ENCODE assay signal across 23 mouse cellular contexts in genomic region chr6:48464966-48465679, GRCm38 (mm10). TPM values are rescaled to one million over a fixed set of nuclear protein-coding genes. Genes with fewer than 3 reads are reported as not detected.
DNase-seq lines count a peak whose midpoint lies in the region; ATAC-seq and TF ChIP-seq lines count a peak whose summit lies in the region.
"Had no signal": no experiment of that assay in that cellular context is flagged by ENCODE, and none has a peak within 500 bp of the region (broad histone marks: within the 10 kb centered on the region; RNA-seq: fewer than 3 reads in every experiment).

No protein-coding gene starts in this region.

- no peak overlapping the region for H3K9ac ChIP-seq in kidney, postnatal 0 days (ENCODE audit: low read depth, low read length)
- no peak overlapping the region for H3K9ac ChIP-seq in midbrain, embryonic 14.5 days (replicated peaks; ENCODE audit: low read length)
- H3K9ac ChIP-seq: heart, embryonic 15.5 days; lung, embryonic 14.5 days; midbrain, embryonic 13.5 days; stomach, embryonic 15.5 days had no signal

- TF ChIP-seq CTCF in kidney, postnatal 0 days (IDR thresholded peaks at IDR 0.05; ENCODE audit: low read depth): no peak

- no peaks in the 10 kb centered on the region for H3K27me3 ChIP-seq in kidney, postnatal 0 days (ENCODE audit: insufficient read depth, low read length)
- no peaks in the 10 kb centered on the region for H3K27me3 ChIP-seq in midbrain, embryonic 14.5 days (ENCODE audit: control insufficient read depth, insufficient read depth, low read length)
- H3K27me3 ChIP-seq: heart, embryonic 15.5 days; midbrain, embryonic 13.5 days; stomach, embryonic 15.5 days had no signal

- no peak; the same call in 1 of the 2 replicates for ATAC-seq in kidney, postnatal 0 days (replicated peaks; ENCODE audit: low FRiP score, low read depth)
- no peak for ATAC-seq in midbrain, embryonic 14.5 days (ENCODE audit: low FRiP score, low TSS enrichment)
- ATAC-seq: CD4-positive, CD25-positive, alpha-beta regulatory T cell, adult 4 months; midbrain, embryonic 13.5 days had no signal

- H3K4me1 ChIP-seq in kidney, postnatal 0 days (replicated peaks; ENCODE audit: insufficient read depth, low read length): no peaks in the 10 kb centered on the region
- H3K4me1 ChIP-seq in midbrain, embryonic 14.5 days (ENCODE audit: control insufficient read depth, insufficient read depth, low read length): no peaks in the 10 kb centered on the region
- H3K4me1 ChIP-seq: heart, embryonic 15.5 days; midbrain, embryonic 13.5 days; stomach, embryonic 15.5 days had no signal

- no peaks in the 10 kb centered on the region for H3K36me3 ChIP-seq in kidney, postnatal 0 days (ENCODE audit: insufficient read depth, low read length)
- H3K36me3 ChIP-seq in midbrain, embryonic 14.5 days (ENCODE audit: control insufficient read depth, insufficient read depth, low read length): no peaks in the 10 kb centered on the region
- H3K36me3 ChIP-seq: forebrain, embryonic 10.5 days; heart, embryonic 15.5 days; hindbrain, embryonic 10.5 days; midbrain, embryonic 13.5 days; stomach, embryonic 15.5 days had no signal

- peak overlapping the region; percentile 36; the same call in 1 of the 2 replicates for H3K27ac ChIP-seq in kidney, postnatal 0 days
- no peak overlapping the region for H3K27ac ChIP-seq in midbrain, embryonic 14.5 days (replicated peaks; ENCODE audit: low read depth, low read length)
- H3K27ac ChIP-seq: forebrain, embryonic 10.5 days; heart, embryonic 15.5 days; macrophage; midbrain, embryonic 13.5 days; stomach, embryonic 15.5 days had no signal

- WGBS in kidney, postnatal 0 days: 91% methylated on average over 13 of the region's 13 CpGs
- WGBS in midbrain, embryonic 14.5 days: 93% methylated on average over 13 of the region's 13 CpGs

- no peaks in the 10 kb centered on the region for H3K9me3 ChIP-seq in kidney, postnatal 0 days (replicated peaks; ENCODE audit: low read length)
- H3K9me3 ChIP-seq in midbrain, embryonic 14.5 days (ENCODE audit: control insufficient read depth, low read length): no peaks in the 10 kb centered on the region
- H3K9me3 ChIP-seq: forebrain, embryonic 10.5 days; heart, embryonic 15.5 days; hindbrain, embryonic 10.5 days; midbrain, embryonic 13.5 days; stomach, embryonic 15.5 days had no signal

- no peak overlapping the region for H3K4me3 ChIP-seq in kidney, postnatal 0 days (replicated peaks; ENCODE audit: low read depth, low read length)
- no peak overlapping the region for H3K4me3 ChIP-seq in midbrain, embryonic 14.5 days (replicated peaks; ENCODE audit: low read depth, low read length)
- H3K4me3 ChIP-seq: forebrain, embryonic 10.5 days; heart, embryonic 15.5 days; hindbrain, embryonic 10.5 days; midbrain, embryonic 13.5 days; stomach, embryonic 15.5 days had no signal

- DNase-seq in layer of hippocampus, adult 18-20 months (ENCODE audit: low spot score in 2 of 2): peak; percentile 19 to 40
- no peak for DNase-seq in layer of hippocampus, postnatal 25 days (ENCODE audit: extremely low spot score in 1 of 2, low spot score in 1 of 2)
- DNase-seq in right cerebral cortex, adult 2 months (ENCODE audit: low spot score in 2 of 2): peak; percentile 55 to 73
- no peak for DNase-seq in right cerebral cortex, postnatal 14 days
- no peak for DNase-seq in kidney, postnatal 0 days (ENCODE audit: low spot score)
- peak; percentile 71 for DNase-seq in telencephalon, adult 2 months (ENCODE audit: low read depth, low spot score)
- no peak for DNase-seq in cerebellum, adult 18-20 months
- DNase-seq in midbrain, embryonic 14.5 days: no peak
- DNase-seq: adrenal gland, adult 8-10 months; cerebellum, adult 9-10 months; heart, adult 11 months; lung, embryonic 14.5 days; spleen, adult 18-20 months; thymus, postnatal 25 days had no signal

- no peak overlapping the region for H3K4me2 ChIP-seq in kidney, postnatal 0 days (ENCODE audit: low read length)
- H3K4me2 ChIP-seq in midbrain, embryonic 14.5 days (ENCODE audit: low read length): no peak overlapping the region
- H3K4me2 ChIP-seq: heart, embryonic 15.5 days; liver, embryonic 11.5 days; lung, embryonic 14.5 days; midbrain, embryonic 13.5 days; stomach, embryonic 15.5 days had no signal

RNA-seq across cellular contexts. Expression of gene Sspo, which starts 17.1 kb away (rescaled TPM):
- total RNA-seq in layer of hippocampus, adult 18-20 months (2021): under 1 TPM; 0.56 to 0.74 TPM
- 1 to 10 TPM; 1.2 to 2.9 TPM for total RNA-seq in layer of hippocampus, postnatal 25 days (2021)
- 0.46 and 0.64 TPM in 2 replicates for polyA plus RNA-seq in kidney, postnatal 0 days (2015; fragmentation: Nextera tagmentation; extraction: Ambion mirVana)
- polyA plus RNA-seq in midbrain, embryonic 14.5 days (2014; fragmentation: Nextera tagmentation; extraction: Ambion mirVana): 0.39 and 0.49 TPM in 2 replicates
- total RNA-seq: MEL had no signal
- polyA plus RNA-seq: macrophage had no signal

RNA-seq across cellular contexts. Expression of gene Zfp467, which starts 19.5 kb away (rescaled TPM):
- total RNA-seq in layer of hippocampus, adult 18-20 months (2021): 10 to 100 TPM; 22.3 TPM
- total RNA-seq in layer of hippocampus, postnatal 25 days (2021): 10 to 100 TPM; 19.9 to 26.3 TPM
- 27.9 and 33.4 TPM in 2 replicates for polyA plus RNA-seq in kidney, postnatal 0 days (2015; fragmentation: Nextera tagmentation; extraction: Ambion mirVana)
- 31.1 and 38.8 TPM in 2 replicates for polyA plus RNA-seq in midbrain, embryonic 14.5 days (2014; fragmentation: Nextera tagmentation; extraction: Ambion mirVana)

Comparison
In these comparisons a context has a peak if more than half of its experiments do, and no peak if none do; other contexts are left out.
1. DNase-seq: peak in layer of hippocampus, adult 18-20 months (2 of 2), right cerebral cortex, adult 2 months (2 of 2) and telencephalon, adult 2 months (single experiment); none in layer of hippocampus, postnatal 25 days (0 of 2), right cerebral cortex, postnatal 14 days (single experiment), kidney, postnatal 0 days (single experiment), cerebellum, adult 18-20 months (0 of 2) and midbrain, embryonic 14.5 days (single experiment).